Mouse (Mus musculus): ENCODE data around the gene Slc16a2.
"Not testable (repeated sequence)": the region's sequence is repeated elsewhere in the genome, so short reads cannot be mapped to it uniquely, and the experiment has no call there.

Slc16a2 gene

GRCm38 (mm10) chrX:103734041-103734625 lies 87.7 kb downstream of the Slc16a2 start:
- in situ Hi-C loops (cut with MboI): no loop called here

DNA sequence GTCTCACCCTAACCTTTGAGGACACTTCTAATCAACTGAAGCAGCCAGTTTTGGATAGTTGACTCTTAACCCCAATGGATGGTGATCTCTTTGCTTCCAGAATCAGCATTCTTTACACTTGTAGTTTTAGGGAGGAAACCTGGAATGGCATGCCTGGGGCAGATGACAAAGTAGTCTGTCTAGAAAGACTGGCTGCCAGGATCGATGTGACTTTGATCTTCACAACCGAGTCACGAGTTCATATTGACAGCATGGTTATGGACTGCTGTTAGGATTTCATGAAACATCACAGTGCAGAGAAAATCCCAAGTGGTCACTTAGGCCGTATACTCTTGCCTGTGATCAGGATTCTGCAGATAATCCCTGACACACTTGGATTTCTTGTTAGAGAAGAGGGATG lies 88.7 kb downstream of the Slc16a2 start:
- in situ Hi-C loops (cut with MboI): no loop called here

DNA sequence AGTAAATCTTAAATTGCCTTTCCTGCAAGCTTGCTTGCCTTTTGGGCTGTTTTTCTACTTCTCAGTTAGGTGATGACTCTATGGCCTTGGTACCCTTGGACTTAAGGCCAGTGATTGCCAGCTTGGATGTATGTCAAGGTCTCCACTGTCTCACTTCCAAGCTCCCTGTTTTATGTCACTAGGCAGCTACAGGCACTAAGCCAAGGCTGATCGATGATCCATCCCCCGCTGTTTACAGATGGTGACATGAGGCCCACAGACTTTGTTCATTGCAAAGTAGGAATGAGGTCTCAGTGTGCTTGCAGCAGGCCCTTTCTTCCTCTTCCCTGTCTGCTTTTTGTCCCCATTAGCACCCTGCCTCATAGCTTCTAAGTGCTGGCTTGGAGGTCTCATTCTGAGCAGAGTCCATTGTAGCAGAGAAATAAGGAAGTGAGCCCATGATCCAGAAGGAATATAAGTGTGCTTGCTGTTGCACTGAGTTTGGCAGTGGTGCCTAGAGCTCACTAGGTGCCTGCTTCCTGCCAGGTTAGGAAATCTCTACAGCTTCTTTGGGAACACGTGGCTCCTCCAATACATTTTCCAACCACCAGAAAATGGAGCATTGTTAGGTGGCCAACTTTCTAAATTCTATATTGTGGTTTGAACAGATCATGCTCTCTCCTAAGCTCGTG lies 89.6 kb downstream of the Slc16a2 start:
- in situ Hi-C loops (cut with MboI): no loop called here

DNA sequence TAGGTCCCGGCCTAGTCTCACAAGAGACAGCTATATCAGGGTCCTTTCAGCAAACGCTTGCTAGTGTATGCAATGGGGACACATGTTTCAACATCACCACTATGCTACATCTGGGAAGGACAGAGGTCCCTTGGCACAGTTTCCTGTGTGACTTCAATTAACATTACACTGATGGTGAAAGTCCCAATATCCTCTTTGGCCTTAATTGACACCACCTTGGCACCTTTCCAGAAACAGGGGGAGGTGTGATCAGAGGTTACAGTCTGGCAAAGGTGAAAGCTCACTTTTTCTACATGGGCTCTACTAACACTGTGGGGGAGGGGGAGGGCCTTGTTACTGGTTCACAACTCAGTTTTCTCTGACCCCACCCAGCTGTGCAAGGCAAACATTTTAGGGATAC lies 99.3 kb downstream of the Slc16a2 start:
- in situ Hi-C loops (cut with MboI): no loop called here

DNA sequence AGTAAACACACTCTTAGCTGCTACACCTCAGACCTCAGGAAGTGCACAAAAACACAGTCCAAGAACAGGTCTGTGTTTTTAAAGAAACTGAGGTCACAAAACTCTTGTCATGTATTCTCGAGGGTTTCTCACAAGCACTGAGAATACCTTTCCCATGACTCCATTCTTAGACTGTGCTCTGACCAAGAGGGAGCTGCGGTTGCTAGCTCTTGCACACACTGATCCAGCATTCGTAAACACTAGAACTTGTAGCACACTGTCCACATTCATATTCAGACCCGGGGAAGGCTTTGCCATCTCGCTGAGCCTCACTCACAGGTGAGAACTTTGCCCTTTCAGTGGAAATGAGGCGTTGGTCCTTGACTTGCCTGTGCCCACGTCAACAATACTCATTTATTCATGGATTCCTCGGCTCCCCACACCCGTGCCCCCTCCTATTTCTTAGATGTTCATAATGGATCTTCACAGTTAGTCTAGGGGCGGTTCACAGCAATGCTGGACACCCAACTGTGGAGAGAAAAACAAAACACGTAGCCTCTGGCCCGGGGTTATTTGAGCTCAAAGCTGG lies 102.1 kb downstream of the Slc16a2 start:
- in situ Hi-C loops (cut with MboI): no loop called here

- in situ Hi-C loops (cut with MboI): no loop called here
Observed at GRCm38 (mm10) chrX:103712922-103713321, 108.9 kb downstream of the Slc16a2 start.

GRCm38 (mm10) chrX:103709671-103710070 lies 112.1 kb downstream of the Slc16a2 start:
- in situ Hi-C loops (cut with MboI): no loop called here

DNA sequence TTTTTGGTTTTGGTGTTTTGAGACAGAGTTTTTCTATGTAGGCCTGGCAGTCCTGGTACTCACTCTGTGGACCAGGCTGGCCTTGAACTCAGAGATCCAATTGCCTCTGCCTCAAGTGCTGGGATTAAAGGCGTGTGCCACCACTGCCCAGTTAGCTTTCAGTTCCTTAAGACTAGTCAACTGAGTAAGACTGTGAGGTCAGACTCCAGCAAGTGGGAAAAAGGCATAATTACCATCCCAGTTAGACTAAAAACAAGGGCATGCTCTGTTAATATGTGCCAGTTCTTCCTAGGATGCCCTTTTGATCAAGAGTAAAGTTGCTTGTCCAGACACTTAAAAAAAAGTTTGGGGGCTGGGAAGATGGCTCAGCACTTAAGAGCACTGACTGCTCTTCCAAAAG lies 113.2 kb downstream of the Slc16a2 start:
- in situ Hi-C loops (cut with MboI): no loop called here

DNA sequence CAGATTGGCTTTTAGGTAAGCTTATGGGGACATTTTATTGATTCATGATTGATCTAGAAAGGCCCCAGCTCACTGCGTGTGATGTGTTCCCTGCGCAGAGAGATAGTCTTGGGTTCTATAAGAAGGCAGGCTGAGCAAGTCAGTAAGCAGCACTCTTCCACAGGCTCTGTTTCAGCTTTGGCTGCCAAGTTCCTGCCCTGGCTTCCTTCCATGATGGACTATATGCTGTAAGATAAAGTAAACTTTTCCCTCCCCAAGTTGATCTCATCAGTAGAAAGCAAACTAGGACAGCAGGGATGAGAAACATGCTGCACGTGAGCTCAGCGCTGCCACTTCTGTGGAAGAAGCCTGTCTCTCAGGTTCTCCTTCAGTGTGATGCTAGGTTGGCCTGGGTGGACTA lies 117.2 kb downstream of the Slc16a2 start:
- in situ Hi-C loops (cut with MboI): no loop called here

- in situ Hi-C loops (cut with MboI): no loop called here
Observed at GRCm38 (mm10) chrX:103704024-103704423, 117.8 kb downstream of the Slc16a2 start.

GRCm38 (mm10) chrX:103697796-103698195 lies 124.0 kb downstream of the Slc16a2 start:
- in situ Hi-C loops (cut with MboI): no loop called here

- in situ Hi-C loops (cut with MboI): no loop called here
Observed at GRCm38 (mm10) chrX:103696081-103696519, 125.7 kb downstream of the Slc16a2 start.

- in situ Hi-C loops (cut with MboI): no loop called here
Observed at GRCm38 (mm10) chrX:103695165-103695996, 126.4 kb downstream of the Slc16a2 start.

- in situ Hi-C loops (cut with MboI): no loop called here
Observed at GRCm38 (mm10) chrX:103694787-103695164, 127.0 kb downstream of the Slc16a2 start.

DNA sequence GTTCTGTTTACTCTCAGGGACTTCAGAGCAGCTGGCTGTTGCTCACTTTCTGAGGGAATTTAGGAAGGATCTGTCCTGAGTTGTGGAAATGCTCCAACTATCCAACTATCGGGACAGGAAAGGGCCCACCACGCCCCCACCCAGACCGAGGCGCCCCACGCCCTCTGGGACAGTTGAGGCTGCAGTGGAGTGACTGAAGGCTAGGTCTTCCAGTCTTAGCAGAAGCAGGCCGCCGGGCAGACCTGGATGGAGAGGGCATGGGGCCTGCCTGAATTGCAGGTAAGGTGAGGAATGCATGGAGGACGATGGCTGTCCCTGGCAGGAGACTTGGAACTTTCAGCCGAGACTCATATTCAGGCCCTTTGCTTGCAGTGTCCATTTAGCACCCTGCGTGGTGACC lies 127.4 kb downstream of the Slc16a2 start:
- in situ Hi-C loops (cut with MboI): no loop called here

GRCm38 (mm10) chrX:103692916-103693315 lies 128.9 kb downstream of the Slc16a2 start:
- in situ Hi-C loops (cut with MboI): no loop called here

- in situ Hi-C loops (cut with MboI): no loop called here
Observed at GRCm38 (mm10) chrX:103688551-103688950, 133.2 kb downstream of the Slc16a2 start.

DNA sequence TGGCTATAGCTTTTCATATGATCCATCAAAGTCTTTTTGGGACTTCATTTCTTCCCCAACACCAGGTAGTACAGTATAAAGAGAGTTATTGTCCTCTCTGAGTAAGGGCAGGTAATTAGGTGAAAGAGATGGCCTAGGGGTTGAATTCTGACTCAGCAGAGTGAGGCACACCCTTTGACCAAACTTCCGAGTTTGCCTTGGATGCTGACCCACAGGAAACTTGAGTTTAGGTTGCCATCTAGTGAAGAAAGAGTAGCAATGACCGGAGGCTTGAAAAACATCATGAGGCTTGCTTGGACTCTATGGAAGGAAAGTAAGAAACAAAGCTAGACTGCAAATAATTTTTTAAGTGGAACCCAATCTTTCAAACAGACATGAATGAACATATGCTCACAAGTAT lies 147.1 kb downstream of the Slc16a2 start:
- in situ Hi-C loops (cut with MboI): no loop called here

DNA sequence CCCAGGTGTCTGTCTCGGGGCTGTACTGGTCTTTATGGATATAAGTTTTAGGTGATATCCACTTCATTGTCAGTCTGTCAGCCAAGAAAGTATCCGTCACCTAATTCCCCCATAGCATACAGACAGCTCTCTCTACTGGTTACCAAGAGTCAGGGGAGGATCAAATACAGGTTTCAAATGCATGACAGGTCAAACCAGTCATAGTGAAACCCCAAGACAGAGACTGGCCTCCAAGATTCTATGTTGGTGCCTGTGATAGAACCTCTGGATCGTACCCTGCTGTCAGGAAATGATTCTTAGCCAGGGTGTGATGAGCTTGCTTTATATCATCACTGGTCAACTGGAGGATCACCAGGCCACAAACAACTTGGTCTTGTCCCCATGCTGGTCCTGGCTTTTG lies 148.0 kb downstream of the Slc16a2 start:
- in situ Hi-C loops (cut with MboI): no loop called here

DNA sequence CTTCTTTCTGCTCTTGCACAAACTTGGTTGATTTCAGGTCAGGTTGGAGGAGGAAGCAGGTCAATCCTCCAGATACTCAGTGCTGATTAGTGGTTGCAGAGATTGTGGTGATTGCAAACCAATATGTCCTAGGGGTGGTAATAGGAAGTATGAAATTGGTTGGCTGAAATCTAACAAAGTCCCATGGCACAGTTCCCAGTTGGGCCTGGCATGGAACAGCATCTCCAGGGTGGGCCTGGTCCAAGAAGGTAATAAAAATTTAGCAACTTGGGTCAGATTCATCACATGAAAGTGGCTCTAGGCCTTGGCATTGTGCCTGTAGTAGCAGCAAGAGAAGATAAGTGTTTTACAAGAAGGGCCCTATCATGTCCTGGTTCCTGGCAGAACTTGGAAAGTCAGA lies 151.5 kb downstream of the Slc16a2 start:
- in situ Hi-C loops (cut with MboI): no loop called here

- in situ Hi-C loops (cut with MboI): not testable (repeated sequence)
Observed at GRCm38 (mm10) chrX:103664445-103664844, 157.3 kb downstream of the Slc16a2 start.

- in situ Hi-C loops (cut with MboI): no loop called here
Observed at GRCm38 (mm10) chrX:103658985-103659384, 162.8 kb downstream of the Slc16a2 start.

DNA sequence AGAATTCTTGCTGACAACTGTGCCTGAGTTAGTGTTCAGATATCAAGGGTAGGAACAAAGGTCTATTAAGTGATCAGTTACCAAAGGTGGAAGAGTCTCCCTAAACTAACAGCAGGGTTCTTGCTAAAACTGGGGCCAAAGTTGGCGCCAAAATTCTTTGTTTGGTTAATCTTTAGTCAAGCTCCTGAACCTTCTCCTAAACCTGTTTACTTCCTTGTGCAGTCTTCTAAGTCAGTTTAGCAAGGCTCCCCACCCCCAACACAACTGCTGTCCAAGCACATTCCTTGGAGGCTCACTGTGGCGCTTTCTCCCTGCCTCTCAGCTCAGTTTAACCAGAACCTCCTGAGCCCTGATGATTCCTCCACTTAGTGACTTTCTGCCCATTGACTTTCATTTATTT lies 168.8 kb downstream of the Slc16a2 start:
- in situ Hi-C loops (cut with MboI): no loop called here
